Mouse (Mus musculus) liver, embryonic 11.5 days (tissue): ENCODE measurements at regions not wholly inside any gene's neighbourhood (a gene's known extent, or its start where the extent isn't known, plus 50 kb on each side); places are given as distances from the start of the nearest gene placed in this dataset.
A peak's percentile ranks its signal among the peaks of the same experiment; 100 is the strongest.

Source experiments
- ATAC-seq: fragments of 200-750 bp; cut with Nextera tagmentation; replicated peaks from 2 replicates; pipeline ENCODE4 v1.8.0; 2017; ENCODE audit warnings: moderate number of reproducible peaks, mild to moderate bottlenecking, moderate TSS enrichment, moderate library complexity; ENCODE audit not compliant: low FRiP score
- DNase-seq: peaks from one replicate; pipeline ENCODE4 v3.0.0-alpha.2; 2017; ENCODE audit warnings: low spot score
- H3K27ac ChIP-seq: fragments of 300-500 bp; sonication (generic); 2 replicates; pipeline ENCODE4 v1.5.1; 2014; ENCODE audit warnings: mild to moderate bottlenecking, low read depth, low read length, control low read depth
- H3K27me3 ChIP-seq: fragments of 300-500 bp; sonication (generic); replicated peaks from 2 replicates; pipeline ENCODE4 v1.6.1; 2014; ENCODE audit warnings: low read length, mixed read lengths; ENCODE audit not compliant: control insufficient read depth, insufficient read depth
- H3K36me3 ChIP-seq: fragments of 300-500 bp; sonication (generic); 2 replicates; pipeline ENCODE4 v1.6.1; 2014; ENCODE audit warnings: mild to moderate bottlenecking, low read length, moderate library complexity, mixed read lengths; ENCODE audit not compliant: control insufficient read depth, insufficient read depth
- H3K4me1 ChIP-seq: fragments of 300-500 bp; sonication (generic); replicated peaks from 2 replicates; pipeline ENCODE4 v1.6.1; 2014; ENCODE audit warnings: low read length, mixed read lengths; ENCODE audit not compliant: control insufficient read depth, insufficient read depth
- H3K4me2 ChIP-seq: fragments of 300-500 bp; sonication (generic); 2 replicates; pipeline ENCODE4 v1.6.1; 2014; ENCODE audit warnings: mild to moderate bottlenecking, control low read depth, moderate library complexity
- H3K4me3 ChIP-seq: fragments of 300-500 bp; sonication (generic); 2 replicates; pipeline ENCODE4 v1.5.1; 2014; ENCODE audit warnings: low read depth, low read length, control low read depth
- H3K9ac ChIP-seq: fragments of 300-500 bp; sonication (generic); 2 replicates; pipeline ENCODE4 v1.6.1; 2014; ENCODE audit warnings: low read depth, low read length, control low read depth
- H3K9me3 ChIP-seq: fragments of 300-500 bp; sonication (generic); 2 replicates; pipeline ENCODE4 v1.6.1; 2016; ENCODE audit warnings: low read length, inconsistent platforms, mixed read lengths; ENCODE audit not compliant: control insufficient read depth
- WGBS: fragments of 180-500 bp; shearing (Covaris S2); extraction: QIAGEN DNeasy Blood & Tissue Kit; methylation state at CpG from one replicate; pipeline ENCODE4 v1.1.7; 2014; 5-methylcytosine and 5-hydroxymethylcytosine counted together

DNA sequence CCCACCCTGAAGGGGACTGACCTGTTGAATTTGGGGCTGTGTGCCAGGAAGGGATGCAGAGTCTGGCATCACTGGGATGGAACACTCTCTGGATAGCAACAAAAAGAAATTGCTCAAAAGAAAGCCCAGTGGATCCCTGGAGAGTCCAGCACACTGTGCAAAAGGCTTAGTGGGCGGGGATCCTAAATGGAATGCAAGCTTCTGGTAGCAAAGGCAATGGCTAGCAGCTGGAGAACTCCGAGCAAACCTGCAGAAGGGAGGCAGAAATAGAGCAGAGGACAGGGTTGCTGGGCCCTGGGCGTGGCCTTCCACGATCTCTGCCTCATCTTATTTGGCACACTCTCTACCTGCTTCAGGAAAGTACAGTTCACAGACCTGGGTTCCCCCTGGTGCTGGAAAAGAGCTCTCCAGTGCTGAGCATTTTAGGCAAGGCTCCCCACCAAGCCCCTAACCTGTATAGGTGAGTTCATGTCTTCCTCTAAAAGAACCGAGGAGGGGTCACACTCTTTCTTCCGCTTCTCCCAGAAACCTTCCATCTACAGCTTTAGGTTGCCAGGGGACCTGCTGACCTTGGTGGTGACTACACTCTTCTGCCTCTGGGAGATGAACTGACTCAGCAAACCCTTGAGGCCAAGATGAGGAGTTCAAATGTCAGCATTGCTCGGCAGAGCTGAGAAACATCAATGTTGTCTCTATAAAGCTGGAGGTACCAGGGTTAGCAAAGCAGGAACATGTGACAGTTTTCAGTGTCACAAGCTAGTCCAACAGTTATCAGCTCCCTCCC is 112.6 kb upstream of the Slc44a1 start:
- Histone ChIP-seq H3K27ac (no peak overlapping the region), H3K36me3 (no peaks in the 10 kb centered on the region), H3K4me3 (no peak overlapping the region), H3K27me3 (no peaks in the 10 kb centered on the region), H3K4me1 (no peaks in the 10 kb centered on the region), H3K9me3 (no peaks in the 10 kb centered on the region), H3K4me2 (no peak overlapping the region), H3K9ac (no peak overlapping the region)
- no peak for ATAC-seq
- no peak for DNase-seq
- 70% methylated on average over 7 of the region's 7 CpGs for WGBS

DNA sequence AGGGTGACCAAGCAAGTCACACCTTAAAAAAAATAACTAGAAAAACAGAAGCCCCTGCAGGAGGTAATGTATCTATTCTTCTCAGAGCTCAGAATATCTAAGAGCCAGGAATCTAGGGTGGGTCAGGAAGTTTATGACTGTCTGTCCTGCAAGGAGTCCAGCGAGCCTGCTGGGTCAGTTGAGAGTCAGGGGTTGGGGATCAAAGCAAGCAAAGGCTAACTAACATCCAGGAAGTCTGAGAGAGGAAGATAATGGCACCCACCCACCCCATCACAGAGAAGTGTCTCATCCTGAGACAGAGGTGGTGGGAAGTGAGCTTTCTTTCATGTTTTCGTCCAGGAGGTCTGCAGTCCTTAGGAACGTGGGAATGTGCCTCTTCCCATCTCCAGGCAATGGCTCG is 116.4 kb upstream of the Slc44a1 start:
- Histone ChIP-seq H3K9me3 (no peaks in the 10 kb centered on the region), H3K36me3 (no peaks in the 10 kb centered on the region), H3K27ac (no peak overlapping the region), H3K27me3 (no peaks in the 10 kb centered on the region), H3K4me3 (no peak overlapping the region), H3K4me2 (no peak overlapping the region), H3K9ac (no peak overlapping the region), H3K4me1 (no peaks in the 10 kb centered on the region)
- WGBS = 50% methylated on average over 4 of the region's 4 CpGs
- ATAC-seq (no peak), DNase-seq (peak; percentile 28)

DNA sequence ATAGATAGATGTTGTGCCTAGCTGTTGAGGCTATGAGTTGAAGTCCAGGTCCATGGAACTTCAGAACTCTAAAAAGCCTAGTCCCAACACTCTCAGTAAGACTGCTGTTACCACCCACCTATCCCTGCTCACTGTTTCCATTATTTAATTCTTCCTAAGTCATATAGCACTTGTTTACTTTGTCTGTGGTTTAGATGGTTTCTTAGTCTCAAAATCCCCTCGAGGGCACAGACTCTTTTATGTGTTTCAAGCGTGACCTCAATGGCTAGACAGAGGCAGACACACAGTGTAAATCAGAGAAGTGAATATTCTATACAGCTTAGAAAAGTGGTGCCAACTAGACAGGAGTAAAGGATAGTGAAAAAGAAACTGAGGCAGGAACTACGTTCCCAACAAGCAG is 117.0 kb upstream of the Slc44a1 start:
- no peak overlapping the region for H3K9ac ChIP-seq
- no peak for ATAC-seq
- H3K36me3 ChIP-seq = no peaks in the 10 kb centered on the region
- H3K27me3 ChIP-seq = no peaks in the 10 kb centered on the region
- no peak overlapping the region for H3K4me3 ChIP-seq
- no peak overlapping the region for H3K4me2 ChIP-seq
- H3K9me3 ChIP-seq = no peaks in the 10 kb centered on the region
- H3K27ac ChIP-seq = no peak overlapping the region
- peak; percentile 18 for DNase-seq
- 74% methylated on average over 3 of the region's 3 CpGs for WGBS
- H3K4me1 ChIP-seq = no peaks in the 10 kb centered on the region

DNA sequence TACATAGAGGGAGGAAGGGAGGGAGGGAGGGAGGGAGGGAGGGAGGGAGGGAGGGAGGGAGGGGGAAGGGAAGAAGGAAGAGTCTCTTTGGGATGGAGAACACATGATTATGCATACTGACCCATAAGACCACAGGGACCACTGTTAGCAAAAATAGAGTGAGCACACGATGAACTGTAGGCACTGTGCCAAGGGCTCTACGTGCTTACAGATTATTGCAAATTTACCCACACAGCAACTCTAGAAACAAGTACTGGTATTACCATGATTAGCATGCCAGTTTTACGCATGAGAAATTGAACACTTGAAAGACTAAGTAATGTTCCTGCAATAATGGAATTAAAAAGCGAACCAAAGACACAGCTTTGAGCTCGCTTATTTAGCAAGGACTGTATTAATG is 117.7 kb upstream of the Slc44a1 start:
- ATAC-seq (no peak), DNase-seq (no peak)
- 89% methylated on average over 5 of the region's 5 CpGs for WGBS
- Histone ChIP-seq H3K9me3 (no peaks in the 10 kb centered on the region), H3K4me3 (no peak overlapping the region), H3K4me2 (no peak overlapping the region), H3K27me3 (no peaks in the 10 kb centered on the region), H3K9ac (no peak overlapping the region), H3K4me1 (no peaks in the 10 kb centered on the region), H3K36me3 (no peaks in the 10 kb centered on the region), H3K27ac (no peak overlapping the region)

DNA sequence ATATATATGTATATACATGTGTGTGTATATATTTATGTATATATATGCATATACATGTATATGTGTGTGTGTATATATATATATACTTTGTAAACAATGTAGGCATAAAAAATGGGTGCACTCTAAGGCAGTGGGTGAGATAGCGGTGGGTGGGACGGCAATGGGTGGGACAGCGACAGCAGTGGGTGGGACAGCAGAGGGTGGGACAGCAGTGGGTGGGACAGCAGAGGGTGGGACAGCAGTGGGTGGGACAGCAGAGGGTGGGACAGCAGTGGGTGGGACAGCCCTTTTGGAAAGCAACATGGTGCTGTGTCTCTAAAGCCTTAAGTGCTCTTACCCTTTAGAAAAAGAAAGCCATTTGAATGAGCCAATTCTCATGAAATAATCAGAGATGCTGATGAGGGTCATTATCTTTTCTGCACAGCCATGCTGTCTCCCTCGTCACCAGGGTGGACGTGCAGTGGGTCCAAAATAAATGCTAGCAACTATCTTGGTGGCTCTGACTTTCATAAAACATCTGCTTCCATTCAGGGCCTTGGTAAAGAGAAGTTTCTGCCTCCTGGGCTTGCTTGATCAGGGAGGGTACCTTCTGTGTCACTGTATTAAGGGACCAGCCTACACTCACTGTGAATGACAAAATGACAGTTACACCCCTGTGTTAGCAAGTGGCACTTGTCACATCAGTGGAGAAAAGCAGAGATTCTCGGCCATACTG is 119.3 kb upstream of the Slc44a1 start:
- no peaks in the 10 kb centered on the region for H3K9me3 ChIP-seq
- 60% methylated on average over 6 of the region's 6 CpGs for WGBS
- H3K4me3 ChIP-seq = no peak overlapping the region
- H3K27ac ChIP-seq = no peak overlapping the region
- no peak overlapping the region for H3K4me2 ChIP-seq
- no peaks in the 10 kb centered on the region; the same call in 1 of the 2 replicates for H3K4me1 ChIP-seq
- no peaks in the 10 kb centered on the region for H3K27me3 ChIP-seq
- no peak overlapping the region for H3K9ac ChIP-seq
- no peaks in the 10 kb centered on the region for H3K36me3 ChIP-seq
- DNase-seq (peak; percentile 24), ATAC-seq (peak; percentile 81)

DNA sequence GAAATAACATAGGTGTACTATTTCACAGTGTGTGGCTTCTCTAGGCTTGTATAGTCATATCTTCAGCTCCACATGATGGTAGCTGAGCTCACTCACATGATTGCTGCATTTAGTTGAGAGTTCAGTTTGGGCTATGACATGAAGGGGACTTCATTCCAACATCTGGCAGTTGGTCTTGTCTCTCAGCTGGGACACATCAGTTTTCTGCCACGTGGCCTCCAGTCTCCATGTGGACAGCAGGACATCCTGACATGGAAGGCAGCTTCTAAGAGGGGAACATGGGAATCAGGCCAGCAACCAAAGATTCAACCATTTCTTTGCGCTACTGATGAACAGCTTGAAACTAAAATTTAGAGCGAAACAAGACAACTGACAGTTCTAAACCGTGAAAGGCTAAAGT is 121.2 kb upstream of the Slc44a1 start:
- Histone ChIP-seq H3K4me3 (no peak overlapping the region), H3K9ac (no peak overlapping the region), H3K4me2 (no peak overlapping the region), H3K27me3 (no peaks in the 10 kb centered on the region), H3K27ac (no peak overlapping the region), H3K4me1 (no peaks in the 10 kb centered on the region; the same call in 1 of the 2 replicates), H3K9me3 (no peaks in the 10 kb centered on the region), H3K36me3 (no peaks in the 10 kb centered on the region)
- DNase-seq (no peak), ATAC-seq (no peak)
- 85% methylated on average over 4 of the region's 4 CpGs for WGBS

DNA sequence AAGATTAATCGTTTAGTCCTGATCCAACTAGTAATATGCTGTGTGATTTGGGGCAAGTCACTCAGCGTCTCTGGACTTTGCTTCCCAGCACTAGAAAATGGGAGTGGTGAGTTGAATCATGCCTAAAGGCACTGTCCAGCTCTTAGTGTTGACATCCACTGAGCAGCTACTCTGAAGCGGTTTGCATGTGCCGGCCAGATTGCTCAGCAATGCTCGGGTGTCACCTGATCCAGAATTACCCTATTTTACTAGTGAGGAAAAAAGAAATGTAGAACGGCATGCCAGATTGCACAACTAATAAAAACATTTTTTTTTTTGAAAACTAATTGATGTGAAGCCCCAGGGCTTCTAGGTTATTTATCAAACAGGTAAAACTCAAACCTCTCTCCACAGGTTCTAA is 122.0 kb upstream of the Slc44a1 start:
- no peak overlapping the region for H3K27ac ChIP-seq
- no peak overlapping the region for H3K4me2 ChIP-seq
- no peaks in the 10 kb centered on the region for H3K36me3 ChIP-seq
- H3K4me1 ChIP-seq = no peaks in the 10 kb centered on the region; the same call in 1 of the 2 replicates
- ATAC-seq = no peak
- no peaks in the 10 kb centered on the region for H3K27me3 ChIP-seq
- H3K4me3 ChIP-seq = no peak overlapping the region
- no peaks in the 10 kb centered on the region for H3K9me3 ChIP-seq
- DNase-seq = no peak
- no peak overlapping the region for H3K9ac ChIP-seq
- WGBS = 83% methylated on average over 6 of the region's 6 CpGs

DNA sequence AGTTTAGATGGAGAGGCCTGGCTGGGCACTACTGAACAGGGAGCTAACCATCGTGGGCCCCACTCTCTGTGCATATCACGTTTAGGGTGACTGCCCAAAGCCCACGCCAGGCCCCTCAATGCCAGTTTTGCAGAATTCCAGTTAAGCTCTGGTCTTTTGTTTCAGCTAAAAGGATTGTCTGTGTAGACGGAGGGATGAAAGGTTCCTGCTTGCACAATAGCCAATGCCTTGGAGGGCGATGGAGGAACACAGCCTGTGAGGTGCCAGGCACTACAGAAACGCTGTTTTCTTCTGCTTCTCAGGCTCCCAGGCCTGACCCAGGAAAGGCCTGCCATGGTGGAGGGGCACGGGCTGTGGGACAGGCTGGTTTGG is 122.8 kb upstream of the Slc44a1 start:
- no peak overlapping the region for H3K4me3 ChIP-seq
- WGBS = 85% methylated on average over 7 of the region's 7 CpGs
- H3K27ac ChIP-seq = no peak overlapping the region
- no peaks in the 10 kb centered on the region for H3K9me3 ChIP-seq
- no peak overlapping the region for H3K9ac ChIP-seq
- no peaks in the 10 kb centered on the region for H3K36me3 ChIP-seq
- no peaks in the 10 kb centered on the region for H3K27me3 ChIP-seq
- H3K4me1 ChIP-seq = no peaks in the 10 kb centered on the region; the same call in 1 of the 2 replicates
- H3K4me2 ChIP-seq = no peak overlapping the region
- ATAC-seq (no peak), DNase-seq (no peak)
